Mouse (Mus musculus) lung, embryonic 14.5 days (tissue): ENCODE measurements at regions not wholly inside any gene's neighbourhood (a gene's known extent, or its start where the extent isn't known, plus 50 kb on each side); places are given as distances from the start of the nearest gene placed in this dataset.

Experiments used
- ATAC-seq: fragments of 200-750 bp; cut with Nextera tagmentation; 2 replicates; pipeline ENCODE4 v1.8.0; 2017; ENCODE audit warnings: mild to moderate bottlenecking, moderate TSS enrichment, moderate library complexity; ENCODE audit not compliant: insufficient read depth
- DNase-seq: peaks from one replicate; pipeline ENCODE4 v3.0.0-alpha.2; 2015
- H3K27ac ChIP-seq: fragments of 300-500 bp; sonication (generic); 2 replicates; pipeline ENCODE4 v1.5.1; 2014; ENCODE audit warnings: low read depth, mild to moderate bottlenecking, moderate library complexity
- H3K27me3 ChIP-seq: fragments of 300-500 bp; sonication (generic); 2 replicates; pipeline ENCODE4 v1.6.1; 2014; ENCODE audit warnings: low read length, control low read depth; ENCODE audit not compliant: insufficient read depth
- H3K36me3 ChIP-seq: fragments of 300-500 bp; sonication (generic); 2 replicates; pipeline ENCODE4 v1.6.1; 2014; ENCODE audit warnings: control low read depth; ENCODE audit not compliant: insufficient read depth
- H3K4me1 ChIP-seq: fragments of 300-500 bp; sonication (generic); 2 replicates; pipeline ENCODE4 v1.6.1; 2014; ENCODE audit warnings: antibody characterized with exemption, control low read depth; ENCODE audit not compliant: insufficient read depth
- H3K4me2 ChIP-seq: fragments of 300-500 bp; sonication (generic); 2 replicates; pipeline ENCODE4 v1.6.1; 2014; ENCODE audit warnings: mild to moderate bottlenecking
- H3K4me3 ChIP-seq: fragments of 300-500 bp; sonication (generic); 2 replicates; pipeline ENCODE4 v1.5.1; 2014; ENCODE audit warnings: low read depth, low read length
- H3K9ac ChIP-seq: fragments of 300-500 bp; sonication (generic); 2 replicates; pipeline ENCODE4 v1.6.1; 2014
- H3K9me3 ChIP-seq: fragments of 300-500 bp; sonication (generic); 2 replicates; pipeline ENCODE4 v1.6.1; 2016; ENCODE audit warnings: low read depth, low read length, control low read depth
- CTCF ChIP-seq: IDR thresholded peaks from 2 replicates; pipeline ENCODE4 v1.5.1; 2016; ENCODE audit warnings: antibody characterized with exemption, low read depth
- WGBS: fragments of 180-500 bp; shearing (Covaris S2); extraction: QIAGEN DNeasy Blood & Tissue Kit; methylation state at CpG from one replicate; pipeline ENCODE4 v1.1.7; 2014; 5-methylcytosine and 5-hydroxymethylcytosine counted together

- H3K27ac ChIP-seq: no peak overlapping the region
- 72% methylated on average over 1 of the region's 1 CpGs for WGBS
- no peak overlapping the region for H3K9ac ChIP-seq
- no peaks in the 10 kb centered on the region for H3K4me1 ChIP-seq
- H3K36me3 ChIP-seq: no peaks in the 10 kb centered on the region
- no peak overlapping the region for H3K4me3 ChIP-seq
- TF ChIP-seq CTCF: no peak
- H3K9me3 ChIP-seq: no peaks in the 10 kb centered on the region
- H3K27me3 ChIP-seq: no peaks in the 10 kb centered on the region
- ATAC-seq (no peak), DNase-seq (no peak)
- H3K4me2 ChIP-seq: no peak overlapping the region
Observed at GRCm38 (mm10) chr15:25305801-25306200, 107.8 kb downstream of the Basp1 start.

DNA sequence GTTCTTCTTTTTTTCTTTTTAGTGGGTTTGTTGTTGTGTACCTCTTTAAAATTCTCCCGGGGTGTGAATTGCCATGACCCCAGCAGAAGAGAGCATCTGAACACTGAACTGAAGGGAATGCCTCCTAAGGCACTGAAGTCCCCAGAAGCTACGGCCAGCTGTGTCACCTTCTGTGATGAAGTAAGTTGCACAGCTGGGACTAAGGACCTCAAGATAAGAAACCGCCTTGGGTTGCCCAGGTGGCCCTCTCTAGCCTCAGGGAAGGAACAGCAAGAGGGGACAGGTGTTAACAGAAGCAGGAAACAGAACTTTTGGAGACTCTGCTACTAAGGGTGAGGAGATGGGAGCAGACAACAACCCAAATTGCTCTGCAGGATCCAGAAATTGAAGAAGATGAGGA is 110.2 kb downstream of the Basp1 start:
- WGBS: 46% methylated on average over 3 of the region's 3 CpGs
- no peak for TF ChIP-seq CTCF
- H3K27ac ChIP-seq: no peak overlapping the region

DNA sequence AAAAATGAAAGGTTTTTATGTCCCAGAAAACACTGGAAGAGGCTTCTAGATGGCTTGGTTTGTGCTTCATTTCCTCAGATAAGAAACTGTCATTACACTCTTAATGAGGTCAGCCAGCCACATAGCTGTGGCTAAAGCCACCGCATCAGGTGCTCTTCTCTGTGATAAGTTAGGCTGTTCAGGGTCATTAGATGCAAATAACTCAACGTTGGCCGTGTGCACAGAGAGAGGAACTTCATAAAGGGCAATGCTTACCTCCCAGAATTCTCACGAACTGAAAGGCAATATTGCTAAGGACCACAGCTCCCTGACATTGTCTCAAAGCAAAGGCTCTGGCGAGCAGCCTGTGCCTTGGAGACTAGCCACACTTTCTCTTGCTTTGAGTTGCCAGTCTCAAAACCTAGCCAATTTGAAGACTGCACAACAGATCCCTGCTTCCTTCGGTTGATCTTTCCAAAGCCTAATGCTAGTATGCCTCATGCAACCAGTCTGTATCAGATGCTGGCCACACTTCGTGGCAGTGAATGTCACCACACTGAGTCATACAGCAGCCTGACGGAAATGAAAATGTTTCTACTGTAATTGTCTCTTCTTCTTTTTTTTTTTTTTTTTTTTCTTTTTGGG is 110.8 kb downstream of the Basp1 start:
- no peaks in the 10 kb centered on the region for H3K9me3 ChIP-seq
- no peaks in the 10 kb centered on the region for H3K27me3 ChIP-seq
- no peaks in the 10 kb centered on the region for H3K36me3 ChIP-seq
- H3K9ac ChIP-seq: no peak overlapping the region
- H3K4me2 ChIP-seq: no peak overlapping the region
- H3K27ac ChIP-seq: no peak overlapping the region
- 54% methylated on average over 8 of the region's 8 CpGs for WGBS
- TF ChIP-seq CTCF: no peak
- DNase-seq (no peak), ATAC-seq (no peak)
- H3K4me3 ChIP-seq: no peak overlapping the region
- H3K4me1 ChIP-seq: no peaks in the 10 kb centered on the region

More for the DNA sequence above, 110.2 kb downstream of the Basp1 start:
- ATAC-seq (no peak), DNase-seq (no peak)
- no peaks in the 10 kb centered on the region for H3K27me3 ChIP-seq
- no peak overlapping the region for H3K4me2 ChIP-seq
- no peaks in the 10 kb centered on the region for H3K9me3 ChIP-seq
- no peak overlapping the region for H3K4me3 ChIP-seq
- no peaks in the 10 kb centered on the region for H3K36me3 ChIP-seq
- H3K4me1 ChIP-seq: no peaks in the 10 kb centered on the region
- no peak overlapping the region for H3K9ac ChIP-seq

GRCm38 (mm10) chr15:25301810-25302209 is 111.8 kb downstream of the Basp1 start:
- Histone ChIP-seq H3K4me2 (no peak overlapping the region), H3K27ac (no peak overlapping the region), H3K4me1 (no peaks in the 10 kb centered on the region), H3K4me3 (no peak overlapping the region), H3K27me3 (no peaks in the 10 kb centered on the region), H3K9ac (no peak overlapping the region), H3K36me3 (no peaks in the 10 kb centered on the region), H3K9me3 (no peaks in the 10 kb centered on the region)
- DNase-seq (no peak), ATAC-seq (no peak)
- no peak for TF ChIP-seq CTCF
- WGBS: 46% methylated on average over 3 of the region's 3 CpGs

DNA sequence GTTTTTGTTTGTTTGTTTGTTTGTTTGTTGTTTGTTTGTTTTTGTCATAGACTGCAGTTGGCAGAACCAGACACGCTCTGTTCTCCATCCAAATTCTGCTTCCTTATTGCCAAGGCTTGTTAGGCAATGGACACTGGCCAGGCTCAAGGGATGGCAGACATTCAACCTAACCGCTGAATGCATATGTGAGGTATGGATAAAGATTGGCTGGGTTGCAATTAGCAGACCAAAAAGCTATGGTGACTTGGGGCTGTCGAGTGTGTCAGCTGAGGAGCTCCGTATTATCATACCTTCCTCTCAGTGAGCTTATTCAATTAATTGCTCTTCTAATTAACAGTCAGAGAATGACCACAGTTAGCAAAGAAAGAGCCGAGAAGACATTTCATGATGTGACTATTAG is 116.3 kb downstream of the Basp1 start:
- 77% methylated on average over 5 of the region's 5 CpGs for WGBS
- DNase-seq: no peak
- H3K27me3 ChIP-seq: no peaks in the 10 kb centered on the region
- H3K4me2 ChIP-seq: no peak overlapping the region
- no peaks in the 10 kb centered on the region for H3K4me1 ChIP-seq
- ATAC-seq: no peak
- no peaks in the 10 kb centered on the region for H3K36me3 ChIP-seq
- H3K9me3 ChIP-seq: no peaks in the 10 kb centered on the region
- H3K27ac ChIP-seq: no peak overlapping the region
- TF ChIP-seq CTCF: no peak
- H3K4me3 ChIP-seq: no peak overlapping the region
- no peak overlapping the region for H3K9ac ChIP-seq

DNA sequence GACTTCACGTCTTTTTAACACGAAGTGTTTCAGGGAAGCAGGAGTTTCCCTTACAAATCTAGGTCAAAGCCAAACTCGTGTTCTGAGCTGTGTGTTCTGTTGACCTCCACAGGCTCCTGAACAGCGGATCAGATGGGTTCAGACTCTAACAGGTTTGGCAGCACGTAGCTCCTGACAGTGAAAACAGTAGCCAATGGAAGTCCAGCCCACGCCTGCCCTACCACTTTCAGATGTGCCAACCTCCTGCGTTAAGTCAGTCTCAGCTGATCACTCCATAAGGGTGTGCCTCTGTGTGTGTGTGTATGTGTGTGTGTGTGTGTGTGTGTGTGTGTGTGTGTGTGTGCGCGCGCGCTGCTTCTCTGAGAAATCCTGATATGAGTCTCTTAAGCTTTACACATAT is 116.8 kb downstream of the Basp1 start:
- H3K9ac ChIP-seq: no peak overlapping the region
- H3K4me2 ChIP-seq: no peak overlapping the region
- no peaks in the 10 kb centered on the region for H3K36me3 ChIP-seq
- 85% methylated on average over 11 of the region's 11 CpGs for WGBS
- no peaks in the 10 kb centered on the region for H3K27me3 ChIP-seq
- H3K9me3 ChIP-seq: no peaks in the 10 kb centered on the region
- no peak overlapping the region for H3K4me3 ChIP-seq
- DNase-seq (no peak), ATAC-seq (no peak)
- no peak overlapping the region for H3K27ac ChIP-seq
- H3K4me1 ChIP-seq: no peaks in the 10 kb centered on the region
- no peak for TF ChIP-seq CTCF

- no peak overlapping the region for H3K27ac ChIP-seq
- no peaks in the 10 kb centered on the region for H3K9me3 ChIP-seq
- DNase-seq: no peak
- H3K36me3 ChIP-seq: no peaks in the 10 kb centered on the region
- 95% methylated on average over 6 of the region's 6 CpGs for WGBS
- H3K9ac ChIP-seq: no peak overlapping the region
- H3K4me1 ChIP-seq: no peaks in the 10 kb centered on the region
- no peak overlapping the region for H3K4me3 ChIP-seq
- ATAC-seq: no peak
- H3K4me2 ChIP-seq: no peak overlapping the region
- TF ChIP-seq CTCF: no peak
- no peaks in the 10 kb centered on the region for H3K27me3 ChIP-seq
Observed at GRCm38 (mm10) chr15:25295753-25296152, 117.8 kb downstream of the Basp1 start.
